Mouse (Mus musculus) right cerebral cortex, adult 18-20 months (tissue): ENCODE data around the gene Mtmr4.

Experiments used
- DNase-seq: peaks from one replicate; pipeline ENCODE4 v3.0.0; 2022; ENCODE audit warnings: mixed read lengths

Gene Mtmr4

GRCm38 (mm10) chr11:87581933-87582710, 9.8 kb upstream of the Mtmr4 start:
- peak; percentile 73 for DNase-seq

DNA sequence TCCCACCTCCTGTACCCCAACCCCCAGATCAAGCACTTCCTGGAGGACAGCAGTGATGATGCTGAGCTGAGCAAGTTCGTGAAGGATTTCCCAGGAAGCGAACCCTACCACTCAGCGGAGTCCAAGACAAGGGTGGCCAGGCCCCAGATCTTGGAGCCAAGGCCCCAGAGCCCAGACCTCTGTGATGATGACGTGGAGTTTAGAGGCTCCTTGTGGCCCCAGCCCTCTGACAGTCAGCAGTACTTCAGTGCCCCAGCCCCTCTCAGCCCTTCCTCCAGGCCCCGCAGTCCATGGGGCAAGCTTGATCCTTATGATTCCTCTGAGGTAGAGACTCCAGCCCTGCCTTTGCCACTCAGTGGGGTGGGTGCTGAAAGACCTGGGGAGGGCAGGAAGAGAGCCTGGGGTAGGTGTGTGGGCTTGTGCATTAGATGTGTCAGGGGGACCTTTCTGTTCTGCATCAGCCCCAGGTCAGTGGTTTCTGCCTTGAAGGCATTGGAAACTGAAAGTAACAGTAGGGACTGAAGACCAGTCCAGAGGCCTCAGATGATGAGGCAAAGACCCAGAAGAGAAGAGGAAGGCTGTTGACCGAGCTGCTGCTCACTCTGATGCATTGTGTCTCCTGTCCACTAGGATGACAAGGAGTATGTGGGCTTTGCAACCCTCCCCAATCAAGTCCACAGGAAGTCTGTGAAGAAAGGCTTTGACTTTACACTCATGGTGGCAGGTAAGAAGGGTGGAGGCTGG, 8.5 kb upstream of the Mtmr4 start:
- DNase-seq = no peak

- DNase-seq = no peak
Observed at GRCm38 (mm10) chr11:87584711-87585505, 7.1 kb upstream of the Mtmr4 start.

DNA sequence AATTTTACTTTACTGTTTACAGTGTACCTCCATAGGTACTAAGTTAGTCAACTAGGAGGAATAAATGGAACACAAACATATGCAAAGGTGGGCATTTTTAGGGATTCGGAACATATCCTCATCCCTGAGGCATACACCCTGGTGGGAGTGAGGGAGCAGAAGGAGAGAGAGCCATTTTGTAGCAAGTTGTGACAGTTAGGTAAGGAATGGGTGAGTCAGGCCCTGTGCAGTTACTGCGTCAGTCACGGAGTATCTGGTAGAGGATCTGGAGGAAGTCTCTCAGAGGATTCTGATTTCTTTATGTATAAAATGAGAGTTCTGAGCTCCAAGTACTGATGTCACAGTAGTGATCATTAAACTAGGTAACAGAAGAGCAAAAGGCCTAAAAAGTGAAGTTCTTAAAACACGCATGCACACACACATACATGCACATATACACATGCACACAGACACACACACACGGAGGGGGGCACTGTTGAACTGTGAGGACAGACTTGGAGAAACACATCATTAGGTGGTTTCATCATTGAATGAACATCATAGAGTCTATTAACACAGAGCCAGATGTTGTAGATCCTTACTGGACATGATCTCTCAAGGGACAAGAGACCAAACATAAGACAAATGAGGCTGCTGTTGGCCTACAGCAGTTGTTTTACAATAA, 4.6 kb upstream of the Mtmr4 start:
- no peak for DNase-seq

GRCm38 (mm10) chr11:87589605-87590004, 2.4 kb upstream of the Mtmr4 start:
- DNase-seq = no peak

- DNase-seq = no peak
Observed at GRCm38 (mm10) chr11:87590841-87591525, 979 bp upstream of the Mtmr4 start.

DNA sequence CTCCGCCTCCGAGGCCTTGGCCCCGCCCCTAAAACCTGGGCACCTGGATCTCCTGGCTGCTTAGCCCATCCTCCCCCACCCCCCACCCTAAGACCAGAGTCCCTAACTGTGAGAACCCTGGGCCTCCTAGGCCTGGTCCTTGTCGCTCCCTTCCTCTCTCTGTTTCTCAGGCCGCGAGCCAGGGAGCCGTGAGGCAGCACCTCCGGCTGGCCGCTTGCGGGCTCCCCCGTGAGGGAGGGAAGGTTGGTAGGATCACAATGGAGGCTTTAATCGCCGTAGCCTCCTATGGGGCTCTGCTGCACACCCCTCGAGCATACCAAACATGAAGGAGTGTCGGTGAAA, 363 bp downstream of the Mtmr4 start:
- DNase-seq = no peak

DNA sequence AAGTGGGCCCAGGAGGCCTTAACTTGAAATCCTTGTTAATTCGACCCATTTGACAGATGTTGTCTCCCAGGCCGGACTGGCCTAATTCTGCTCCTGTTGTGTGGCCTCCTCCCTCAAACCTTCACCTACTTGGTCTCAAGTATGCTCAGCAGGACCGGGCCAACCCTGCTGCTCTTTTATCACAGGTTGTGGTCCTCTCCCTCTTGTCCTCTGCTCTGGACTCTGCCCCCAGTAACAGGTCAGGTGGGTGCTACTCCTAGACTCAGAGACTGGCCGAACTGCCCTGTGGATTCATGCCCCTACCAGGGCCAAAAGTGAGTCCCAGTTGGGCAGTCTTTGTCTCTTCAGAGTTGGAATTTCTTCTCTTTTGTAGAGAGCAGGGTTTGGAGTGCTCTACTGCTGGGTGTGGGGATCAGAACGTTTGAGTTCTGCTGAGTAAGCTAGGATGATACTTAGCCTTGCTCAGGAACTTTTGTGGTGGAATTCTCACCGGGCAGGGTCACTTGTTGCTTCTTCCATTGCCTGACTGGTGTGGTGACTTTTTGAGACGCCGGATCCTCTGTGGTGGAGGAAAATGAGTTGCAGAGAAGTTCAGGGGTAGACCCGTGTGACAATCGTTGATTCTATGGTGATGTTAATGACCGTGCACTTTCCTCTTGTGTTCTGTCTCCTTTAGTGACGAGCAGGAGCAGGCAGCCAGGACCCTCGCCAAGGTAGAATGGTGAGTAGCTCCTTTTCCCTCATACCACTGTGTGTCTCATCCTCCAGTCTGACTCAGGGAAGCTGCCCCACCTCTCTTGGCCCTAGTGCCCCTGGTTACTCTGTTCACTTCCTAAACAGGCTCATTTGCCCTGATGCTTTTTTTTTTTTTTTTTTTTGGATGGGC, 994 bp downstream of the Mtmr4 start:
- DNase-seq = no peak

DNA sequence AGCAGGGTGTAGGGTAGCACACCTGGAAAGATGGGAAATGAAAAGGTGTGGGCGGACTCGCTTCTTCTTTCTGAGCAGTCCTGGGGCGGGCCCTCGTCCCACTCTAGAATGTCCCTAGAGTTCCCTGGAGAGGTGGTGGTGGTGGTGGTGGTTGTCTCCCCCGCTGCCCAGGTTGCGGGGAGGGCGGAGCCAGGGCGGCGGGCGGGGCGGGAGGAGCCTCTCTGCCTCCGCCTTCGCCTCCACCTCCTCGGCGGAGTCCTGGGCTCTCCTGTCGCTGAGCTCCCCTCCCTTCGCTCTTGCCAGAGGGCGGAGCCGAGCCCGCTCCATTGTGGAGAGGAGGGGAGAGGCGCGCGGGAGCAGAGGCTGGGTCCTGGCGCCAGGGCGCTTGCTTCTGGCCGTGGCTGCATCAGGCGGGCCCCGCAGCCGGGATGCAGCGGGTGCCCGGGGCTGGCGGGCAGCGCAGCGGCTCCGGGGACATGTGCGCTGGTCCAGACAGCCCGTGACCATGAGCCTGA, 3.4 kb downstream of the Mtmr4 start:
- DNase-seq = peak; percentile 93

DNA sequence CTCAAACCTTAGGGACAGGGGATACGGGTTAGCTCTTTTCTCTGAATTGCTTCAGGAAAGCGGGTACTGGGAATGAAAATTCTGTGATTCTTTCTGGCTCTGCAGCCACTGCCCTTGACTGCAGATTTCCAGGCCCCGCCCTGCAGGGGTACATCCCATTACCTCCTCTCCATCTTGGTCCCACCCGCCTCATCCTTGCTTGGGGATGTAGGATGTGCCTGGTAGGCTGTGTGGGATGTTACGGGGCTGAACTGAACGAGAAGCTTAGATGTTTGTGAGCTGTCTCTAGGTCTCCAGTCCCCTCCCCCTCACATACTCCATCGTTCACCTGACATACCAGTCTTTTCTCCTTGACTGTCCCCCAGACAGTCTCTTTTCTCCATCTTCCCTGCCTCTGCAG, 4.0 kb downstream of the Mtmr4 start:
- peak; percentile 58 for DNase-seq

DNA sequence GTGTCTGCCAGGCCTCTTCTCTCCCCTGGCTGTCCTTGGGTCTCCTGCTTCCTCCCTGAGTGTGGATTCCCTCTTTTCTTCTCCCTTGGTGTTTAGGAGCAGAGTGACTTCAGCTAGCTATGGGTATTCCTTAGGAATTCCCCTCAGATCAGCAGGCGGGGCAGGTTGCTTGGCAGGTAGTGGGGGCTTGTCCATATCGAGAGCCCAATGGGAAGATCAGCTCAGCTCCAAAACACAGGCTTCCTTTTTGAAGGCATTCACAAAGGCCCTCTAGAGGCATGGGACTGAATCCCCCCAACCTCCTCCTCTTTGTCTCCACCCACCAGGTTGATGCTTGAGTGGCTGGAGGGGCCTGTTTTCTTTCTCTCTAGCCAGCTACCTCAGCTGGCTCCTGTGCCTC, 4.5 kb downstream of the Mtmr4 start:
- no peak for DNase-seq

GRCm38 (mm10) chr11:87597061-87597460, 5.1 kb downstream of the Mtmr4 start:
- no peak for DNase-seq

- DNase-seq = no peak
Observed at GRCm38 (mm10) chr11:87599395-87600089, 7.6 kb downstream of the Mtmr4 start.

DNA sequence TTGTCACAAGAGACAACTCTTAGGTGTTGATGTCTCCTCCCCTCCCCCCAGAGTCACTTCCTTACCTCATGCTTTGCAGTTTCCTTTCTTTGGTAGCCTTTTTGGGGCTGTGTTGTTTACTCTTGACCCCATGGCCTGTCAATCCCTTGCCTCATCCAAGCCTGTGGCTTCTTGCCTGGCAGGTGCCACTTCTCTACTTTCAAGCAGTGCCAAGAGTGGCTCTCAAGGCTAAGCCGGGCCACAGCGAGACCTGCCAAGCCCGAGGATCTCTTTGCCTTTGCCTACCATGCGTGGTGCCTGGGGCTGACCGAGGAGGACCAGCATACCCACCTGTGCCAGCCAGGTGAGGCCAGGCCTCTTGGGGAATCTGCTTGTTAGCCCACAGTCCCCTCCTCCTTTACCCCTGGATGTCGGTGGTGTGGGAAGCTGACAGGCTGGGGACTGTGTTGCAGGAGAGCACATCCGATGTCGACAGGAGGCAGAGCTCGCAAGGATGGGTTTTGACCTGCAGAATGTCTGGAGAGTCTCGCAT, 8.4 kb downstream of the Mtmr4 start:
- DNase-seq = no peak

DNA sequence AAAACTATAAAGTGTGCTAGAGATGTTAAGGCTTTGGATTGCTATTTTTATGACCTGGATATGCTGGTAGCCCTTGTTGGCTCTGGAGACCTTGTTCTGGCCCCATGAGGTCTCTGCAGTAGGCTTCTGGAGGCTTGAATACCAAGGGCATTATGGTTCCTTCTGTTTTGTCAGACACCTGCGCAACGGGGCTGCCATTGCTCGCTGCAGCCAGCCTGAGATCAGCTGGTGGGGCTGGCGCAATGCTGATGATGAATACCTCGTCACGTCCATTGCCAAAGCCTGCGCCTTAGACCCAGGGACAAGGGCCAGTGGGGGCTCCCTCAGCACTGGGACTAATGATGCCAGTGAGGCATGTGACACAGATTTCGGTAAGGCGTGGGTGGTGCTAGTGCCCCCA, 10.3 kb downstream of the Mtmr4 start:
- DNase-seq = no peak

GRCm38 (mm10) chr11:87603571-87603970, 11.6 kb downstream of the Mtmr4 start:
- no peak for DNase-seq

DNA sequence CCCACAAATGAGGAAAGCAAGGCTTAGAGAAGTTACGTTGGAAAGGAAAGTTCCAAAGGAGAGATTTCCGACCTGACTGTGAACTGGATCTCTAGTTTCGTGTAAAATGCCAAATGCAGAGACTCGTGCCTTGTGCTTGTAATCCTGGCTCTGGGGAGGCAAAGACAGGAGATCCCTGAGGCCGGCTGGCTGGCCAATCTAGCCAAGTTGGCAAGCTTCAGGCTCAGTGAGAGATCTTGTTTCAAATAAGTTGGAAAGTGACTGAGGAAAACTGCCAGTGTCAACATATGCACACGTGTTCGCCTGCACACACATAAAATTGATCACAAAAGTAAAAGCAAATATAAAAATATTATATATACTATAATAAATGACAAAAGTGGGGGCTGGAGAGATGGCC, 17.3 kb downstream of the Mtmr4 start:
- no peak for DNase-seq

DNA sequence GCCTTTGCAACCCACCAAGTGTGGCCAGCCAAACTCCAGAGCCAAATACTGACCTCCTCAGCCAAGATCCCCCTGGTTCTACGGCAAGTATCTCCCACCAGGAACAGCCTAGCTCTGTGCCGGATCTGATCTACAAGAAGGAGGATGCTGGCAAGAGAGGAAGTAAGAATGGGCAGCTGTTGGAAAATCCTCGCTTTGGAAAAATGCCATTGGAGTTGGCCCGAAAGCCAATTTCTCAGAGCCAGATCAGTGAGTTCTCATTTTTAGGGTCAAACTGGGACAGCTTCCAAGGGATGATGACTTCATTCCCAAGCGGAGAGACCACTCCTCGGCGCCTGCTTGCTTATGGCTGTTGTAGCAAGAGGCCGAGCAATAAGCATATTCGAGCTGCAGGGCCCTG, 19.6 kb downstream of the Mtmr4 start:
- no peak for DNase-seq

- no peak for DNase-seq
Observed at GRCm38 (mm10) chr11:87613972-87614371, 22.0 kb downstream of the Mtmr4 start.

- no peak for DNase-seq
Observed at GRCm38 (mm10) chr11:87615551-87615950, 23.6 kb downstream of the Mtmr4 start.
